Mouse (Mus musculus) left cerebral cortex, adult 11 months (tissue): ENCODE results near the gene Wdr91.
A peak's percentile ranks its signal among the peaks of the same experiment; 100 is the strongest.

Source experiments
- DNase-seq: peaks from one replicate; pipeline ENCODE4 v3.0.0; 2022; ENCODE audit warnings: low spot score

The Wdr91 gene

GRCm38 (mm10) chr6:34914462-34914861 is 3.8 kb upstream of the Wdr91 start:
- DNase-seq, result no peak

GRCm38 (mm10) chr6:34913341-34914040 is 2.8 kb upstream of the Wdr91 start:
- DNase-seq, result no peak

- no peak for DNase-seq
These were observed 888 bp downstream of the Wdr91 start for GRCm38 (mm10) chr6:34909631-34910345.

- no peak for DNase-seq
These were observed 2.9 kb downstream of the Wdr91 start for GRCm38 (mm10) chr6:34907696-34908260.

DNA sequence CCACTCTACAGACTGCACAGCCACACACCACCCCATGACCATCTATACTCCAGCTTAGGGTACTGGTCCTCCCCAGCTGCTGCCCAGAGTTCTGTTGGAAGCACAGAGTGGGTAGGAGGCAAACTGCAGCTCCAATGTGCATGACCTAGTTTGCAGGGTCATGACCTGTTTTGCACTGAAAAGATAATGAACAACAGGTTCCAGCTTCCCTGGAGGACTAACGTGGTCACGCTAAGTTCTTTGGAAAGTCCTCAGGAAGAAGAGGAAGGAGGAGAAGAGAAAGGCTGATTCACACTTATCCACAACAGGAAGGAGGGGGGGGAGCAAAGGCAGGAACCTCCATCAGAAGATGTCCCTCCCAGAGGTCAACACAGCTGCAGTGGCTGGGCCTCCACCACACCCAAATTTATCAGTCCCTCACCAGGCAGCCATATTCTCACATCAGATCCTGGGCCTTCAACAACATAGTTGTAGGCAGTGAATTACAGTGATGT is 3.5 kb downstream of the Wdr91 start:
- DNase-seq, result no peak

DNA sequence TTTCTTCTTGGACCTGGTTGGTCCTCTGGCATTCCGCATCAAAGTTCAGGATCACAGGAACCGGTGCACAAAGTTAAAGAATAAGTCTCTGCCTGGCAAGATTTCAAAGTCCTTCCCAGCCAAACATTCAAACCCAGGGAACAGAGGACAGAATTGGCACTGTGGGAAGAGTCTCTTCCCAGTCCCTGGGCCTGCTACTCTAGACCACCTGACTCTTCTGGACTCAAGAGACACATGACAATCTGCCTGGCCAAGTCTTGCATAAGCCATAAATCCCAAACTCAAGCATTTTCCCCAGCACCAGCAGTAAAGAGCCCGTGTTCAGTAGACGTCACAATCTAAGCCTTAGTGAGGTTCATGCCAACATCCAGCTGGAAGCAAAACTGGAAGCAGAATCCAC is 4.0 kb downstream of the Wdr91 start:
- no peak for DNase-seq

- no peak for DNase-seq
These were observed 4.6 kb downstream of the Wdr91 start for GRCm38 (mm10) chr6:34906125-34906524.

GRCm38 (mm10) chr6:34904361-34904760 is 6.3 kb downstream of the Wdr91 start:
- DNase-seq, result no peak

DNA sequence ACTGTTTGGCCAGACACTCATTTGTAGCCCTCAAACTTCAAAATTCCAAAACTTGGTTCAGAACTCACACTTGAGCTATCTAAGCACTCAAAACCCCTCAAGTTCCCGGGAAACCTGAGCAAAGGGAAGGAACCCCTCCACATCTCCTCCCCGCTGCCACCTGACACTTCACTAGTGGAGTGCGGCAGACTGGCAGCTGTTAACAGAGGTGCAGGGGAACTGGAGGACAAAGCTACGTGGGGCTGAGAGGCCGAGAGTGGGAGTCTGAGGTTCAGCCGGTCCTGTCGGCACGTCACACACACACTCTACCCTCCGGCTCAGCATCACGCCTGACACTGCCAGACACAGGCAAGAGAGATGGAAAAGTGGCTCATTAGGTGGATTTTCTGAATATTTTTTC is 6.8 kb downstream of the Wdr91 start:
- no peak for DNase-seq

DNA sequence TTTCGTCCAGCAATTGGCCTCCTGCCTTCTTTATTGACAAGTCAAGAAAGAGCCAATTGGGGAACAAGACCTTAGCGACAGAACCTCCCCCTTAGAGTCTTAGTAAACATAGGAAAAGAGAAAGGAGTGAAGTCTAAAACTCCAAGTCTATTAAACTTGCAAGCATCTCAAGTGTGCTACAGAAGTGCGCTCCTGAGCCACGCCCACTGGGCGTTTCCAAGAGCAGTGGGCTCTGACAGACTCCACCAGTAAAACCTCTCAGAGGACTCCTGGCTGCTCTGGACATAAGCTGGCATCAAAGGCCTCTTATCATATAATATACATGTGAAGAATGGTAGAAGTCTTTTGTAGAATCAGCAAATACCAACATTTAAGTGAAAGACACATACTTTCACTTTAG is 7.2 kb downstream of the Wdr91 start:
- no peak for DNase-seq

DNA sequence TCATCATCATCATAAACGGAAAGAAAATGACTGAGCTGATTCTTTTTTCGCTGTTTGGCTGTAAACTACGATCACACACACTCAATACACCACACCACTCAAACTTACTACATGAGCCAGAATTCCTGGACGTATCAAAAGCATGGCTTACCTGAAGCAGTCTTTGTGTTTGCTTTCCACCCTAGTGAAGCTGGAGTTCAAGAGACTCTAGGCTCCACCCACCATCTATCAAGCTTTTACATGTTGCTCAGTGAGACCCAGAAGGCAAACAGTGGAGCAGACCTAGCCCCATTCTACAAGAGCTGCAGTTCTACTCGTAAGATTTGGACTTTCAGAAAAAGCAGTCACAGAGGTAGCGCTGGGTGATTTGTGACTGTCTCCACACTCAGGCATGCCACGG is 8.1 kb downstream of the Wdr91 start:
- DNase-seq, result no peak

- DNase-seq, result no peak
These were observed 8.7 kb downstream of the Wdr91 start for GRCm38 (mm10) chr6:34901911-34902444.

DNA sequence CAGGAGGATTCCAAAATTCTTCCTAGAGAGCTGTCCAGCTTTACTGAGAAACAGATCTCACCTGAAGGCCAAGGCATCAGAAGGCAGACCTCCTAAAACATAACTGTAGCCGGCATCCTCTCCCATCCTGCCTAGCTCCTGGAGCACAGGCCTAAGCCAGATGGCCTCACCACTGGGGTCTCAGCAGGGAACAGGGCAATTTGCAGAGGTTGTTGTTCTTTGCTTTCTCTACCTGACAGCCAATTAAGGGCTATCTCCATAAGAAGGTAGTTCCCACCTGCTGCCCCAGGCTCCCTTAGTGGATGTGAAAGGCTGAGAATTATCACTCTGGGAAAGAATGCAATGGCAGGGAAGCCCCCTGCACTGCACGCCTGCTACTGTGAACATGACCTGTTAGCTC is 9.7 kb downstream of the Wdr91 start:
- no peak for DNase-seq

DNA sequence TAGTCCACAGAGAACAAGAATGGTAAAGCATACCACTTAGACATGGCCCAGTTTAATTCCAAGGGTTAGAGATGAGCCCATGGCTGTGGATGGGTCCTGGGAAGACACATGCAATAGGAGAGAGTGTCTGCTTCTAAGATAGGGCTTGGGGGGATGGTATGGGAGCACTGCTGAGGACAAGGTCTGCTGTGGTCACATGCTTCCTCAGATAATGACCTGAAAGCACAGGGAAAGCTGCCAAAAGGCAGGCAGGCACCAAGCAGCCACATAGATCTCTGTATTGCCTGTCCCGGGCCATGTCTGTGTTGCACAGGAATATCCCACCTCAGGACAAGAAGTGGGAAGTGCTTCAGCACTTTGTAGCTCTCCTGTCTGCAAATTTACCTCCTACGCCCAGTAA is 11.5 kb downstream of the Wdr91 start:
- no peak for DNase-seq

GRCm38 (mm10) chr6:34896168-34896780 is 14.4 kb downstream of the Wdr91 start:
- DNase-seq, result no peak

- DNase-seq, result no peak
These were observed 15.1 kb downstream of the Wdr91 start for GRCm38 (mm10) chr6:34895569-34895968.

DNA sequence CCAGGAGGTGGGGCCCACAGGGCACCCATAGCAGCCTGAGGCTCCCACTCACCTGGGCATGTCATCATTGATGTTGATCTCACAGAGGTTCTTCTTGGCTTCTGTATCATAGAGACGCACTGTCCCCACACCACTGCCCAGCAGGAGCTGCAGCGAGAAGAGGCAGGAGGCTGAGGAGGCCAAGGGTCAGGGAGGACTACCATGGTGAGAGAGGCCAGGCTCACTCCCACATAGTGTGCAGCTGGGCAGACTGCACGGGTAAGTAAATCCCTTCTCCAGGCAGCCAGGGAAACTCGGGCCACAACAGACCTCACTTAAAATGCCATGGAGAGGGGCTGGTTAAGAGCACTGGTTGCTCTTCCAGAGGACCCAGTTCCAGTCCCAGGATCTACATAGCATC is 21.5 kb downstream of the Wdr91 start:
- DNase-seq, result no peak

- DNase-seq, result no peak
These were observed 23.4 kb downstream of the Wdr91 start for GRCm38 (mm10) chr6:34887131-34887850.

GRCm38 (mm10) chr6:34884724-34885123 is 26.0 kb downstream of the Wdr91 start:
- no peak for DNase-seq

DNA sequence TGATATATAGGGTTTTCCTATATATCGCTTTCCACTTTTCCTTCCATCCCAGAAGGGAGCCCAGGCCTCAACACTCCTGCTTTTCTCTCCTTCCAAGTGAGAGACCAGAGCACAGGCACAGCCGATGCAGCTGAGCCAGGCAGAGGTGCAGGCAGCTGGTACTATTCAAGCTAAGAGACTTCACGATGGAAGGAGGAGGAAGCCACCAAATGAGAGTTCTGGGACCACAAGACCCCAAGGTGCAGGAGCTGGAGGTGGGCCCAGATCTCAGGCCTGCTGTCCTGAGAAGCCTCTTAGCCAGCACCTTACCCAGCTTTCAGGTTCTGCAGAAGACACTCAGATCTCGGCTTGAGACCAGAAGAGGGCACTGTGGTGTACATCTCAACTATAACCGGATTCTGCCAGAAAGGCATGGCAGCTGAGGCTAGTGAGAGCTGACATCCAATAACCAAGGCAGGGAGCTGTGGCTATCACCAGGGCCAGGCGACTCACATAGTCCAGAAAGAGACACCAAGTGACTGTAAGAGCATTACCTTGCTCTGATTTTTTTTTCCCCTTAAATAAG is 30.7 kb downstream of the Wdr91 start:
- peak; percentile 54 for DNase-seq

DNA sequence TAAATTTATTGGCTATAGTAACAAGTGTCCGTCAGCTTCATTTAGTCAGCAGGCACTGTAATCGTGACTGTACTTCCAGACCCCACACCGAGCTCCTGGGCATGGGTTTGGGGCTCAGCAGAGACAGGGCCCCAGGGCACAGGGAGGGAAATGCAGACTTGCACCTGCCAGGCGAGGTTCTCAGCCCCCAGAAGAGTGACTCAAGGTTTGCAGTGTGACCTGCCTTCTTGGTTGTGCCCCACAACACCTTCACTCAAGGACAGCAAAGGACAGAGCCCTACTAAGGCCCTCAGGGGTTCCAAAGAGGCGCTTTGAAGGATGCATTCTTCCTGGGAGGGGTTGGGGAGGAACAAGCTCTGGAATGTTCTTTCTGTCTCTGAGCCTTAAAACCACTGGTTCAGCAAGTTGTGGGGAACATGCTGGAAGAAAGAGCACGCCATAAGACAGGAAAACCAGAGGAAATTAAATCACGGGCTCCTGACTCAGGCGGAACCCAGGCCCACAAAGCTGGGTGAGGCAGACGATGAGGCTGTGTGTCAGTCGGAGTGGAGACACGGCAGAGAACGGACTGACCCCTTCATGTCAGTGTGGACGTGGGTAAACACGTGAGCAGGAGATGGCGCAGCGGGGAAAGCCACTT is 31.5 kb downstream of the Wdr91 start:
- no peak for DNase-seq
